Mouse (Mus musculus) layer of hippocampus, postnatal 25 days (tissue): ENCODE results near the gene Obp2a. TPM values are rescaled to one million over a fixed set of nuclear protein-coding genes. Genes with fewer than 3 reads are reported as not detected.
"Not testable (repeated sequence)": the region's sequence is repeated elsewhere in the genome, so short reads cannot be mapped to it uniquely, and the experiment has no call there.

Experiments
- DNase-seq, 2 experiments: peaks; one replicate each; pipeline ENCODE4 v3.0.0; 2022; ENCODE audit warnings: mixed read lengths in 2 of 2, low spot score in 1 of 2; ENCODE audit errors: extremely low spot score in 1 of 2
- total RNA-seq, 2 experiments: library from RNA; stranded (reverse); gene quantifications; 2 replicates each; pipeline ENCODE4 v1.2.3; 2021

Gene Obp2a
- total RNA-seq, 2 experiments from 2014 or later, result not detected

GRCm38 (mm10) chr2:25708121-25708520 lies 8.3 kb downstream of the Obp2a start:
- no peak for DNase-seq

GRCm38 (mm10) chr2:25709056-25709455 lies 9.2 kb downstream of the Obp2a start:
- DNase-seq, result not testable (repeated sequence)

GRCm38 (mm10) chr2:25709791-25710190 lies 9.9 kb downstream of the Obp2a start:
- not testable (repeated sequence) for DNase-seq

GRCm38 (mm10) chr2:25711641-25712040 lies 11.8 kb downstream of the Obp2a start:
- not testable (repeated sequence) for DNase-seq

- no peak for DNase-seq
Measured at GRCm38 (mm10) chr2:25717222-25717621, 17.4 kb downstream of the Obp2a start.

- no peak for DNase-seq
Measured at GRCm38 (mm10) chr2:25733199-25733930, 33.5 kb downstream of the Obp2a start.

GRCm38 (mm10) chr2:25736709-25737108 lies 36.9 kb downstream of the Obp2a start, which contains the start of gene Obp2b:
TSS of gene Obp2b (plus strand) at chr2:25737009.
- DNase-seq, result not testable (repeated sequence)

- no peak for DNase-seq
Measured at GRCm38 (mm10) chr2:25741671-25742070, 41.8 kb downstream of the Obp2a start.

Other genes starting within 250 kb of the Obp2a start
- under 1 TPM; 0.47 to 0.73 TPM for gene Clic3, start 243.2 kb upstream of the Obp2a start, total RNA-seq
- gene Paxx, start 238.9 kb upstream of the Obp2a start, total RNA-seq, result 10 to 100 TPM; 56.6 to 58.9 TPM
- gene Ptgds, start 230.0 kb upstream of the Obp2a start, total RNA-seq, result 100 to 1,000 TPM; 329 to 404 TPM
- gene Lcn12, start 206.1 kb upstream of the Obp2a start, total RNA-seq, result not detected
- gene Fbxw5, start 199.3 kb upstream of the Obp2a start, total RNA-seq, result 100 to 1,000 TPM; 114 to 131 TPM
- gene C8g, start 198.3 kb upstream of the Obp2a start, total RNA-seq, result 1 to 10 TPM in 1 of 2 experiments, under 1 TPM in 1; 0.87 to 1.1 TPM
- gene Traf2, start 153.1 kb upstream of the Obp2a start, total RNA-seq, result 10 to 100 TPM in 1 of 2 experiments, 1 to 10 TPM in 1; 9.5 to 10.5 TPM
- 100 to 1,000 TPM; 211 to 232 TPM for gene Edf1, start 142.2 kb upstream of the Obp2a start, total RNA-seq
- 1 to 10 TPM; 1.9 to 2.3 TPM for gene Mamdc4, start 125.2 kb upstream of the Obp2a start, total RNA-seq
- 10 to 100 TPM; 67.9 to 75.4 TPM for gene Phpt1, start 124.8 kb upstream of the Obp2a start, total RNA-seq
- gene Ajm1, start 118.3 kb upstream of the Obp2a start, total RNA-seq, result 100 to 1,000 TPM; 104 to 117 TPM
- gene Rabl6, start 91.5 kb upstream of the Obp2a start, total RNA-seq, result 100 to 1,000 TPM; 128 to 145 TPM
- not detected for gene Ccdc183, start 82.4 kb upstream of the Obp2a start, total RNA-seq
- 10 to 100 TPM; 21.3 to 24.7 TPM for gene Tmem141, start 78.0 kb upstream of the Obp2a start, total RNA-seq
- gene Fcna, start 72.0 kb upstream of the Obp2a start, total RNA-seq, result under 1 TPM; 0.44 to 0.80 TPM
- gene Lcn8, start 46.9 kb upstream of the Obp2a start, total RNA-seq, result not detected
- gene Lcn5, start 42.1 kb upstream of the Obp2a start, total RNA-seq, result not detected
- not detected for gene Lcn6, start 23.3 kb upstream of the Obp2a start, total RNA-seq
- not detected for gene Lcn10, start 17.3 kb upstream of the Obp2a start, total RNA-seq
- gene Bmyc, start 6.7 kb downstream of the Obp2a start, total RNA-seq, result 100 to 1,000 TPM in 1 of 2 experiments, 10 to 100 TPM in 1; 98.1 to 104 TPM
- gene Obp2b, start 37.0 kb downstream of the Obp2a start, total RNA-seq, result not detected
- gene Lcn3, start 65.5 kb downstream of the Obp2a start, total RNA-seq, result not detected
- not detected for gene Lcn11, start 77.0 kb downstream of the Obp2a start, total RNA-seq
- gene Gm13539, start 82.2 kb downstream of the Obp2a start, total RNA-seq, result not detected
- gene Glt6d1, start 115.8 kb downstream of the Obp2a start, total RNA-seq, result not detected
- not detected for gene Lcn9, start 123.1 kb downstream of the Obp2a start, total RNA-seq
- gene Sohlh1, start 147.2 kb downstream of the Obp2a start, total RNA-seq, result not detected
- 10 to 100 TPM; 33.6 to 37.2 TPM for gene Kcnt1, start 163.7 kb downstream of the Obp2a start, total RNA-seq